Mouse (Mus musculus) mesoderm, embryonic 11.5 days (tissue): ENCODE measurements at regions not wholly inside any gene's neighbourhood (a gene's known extent, or its start where the extent isn't known, plus 50 kb on each side); places are given as distances from the start of the nearest gene placed in this dataset.

Source experiments
- DNase-seq: peaks from one replicate; pipeline ENCODE4 v3.0.0-alpha.2; 2012; ENCODE audit warnings: low read depth, low spot score

GRCm38 (mm10) chr3:131056893-131057660, 53.2 kb upstream of the Lef1 start:
- no peak for DNase-seq

DNA sequence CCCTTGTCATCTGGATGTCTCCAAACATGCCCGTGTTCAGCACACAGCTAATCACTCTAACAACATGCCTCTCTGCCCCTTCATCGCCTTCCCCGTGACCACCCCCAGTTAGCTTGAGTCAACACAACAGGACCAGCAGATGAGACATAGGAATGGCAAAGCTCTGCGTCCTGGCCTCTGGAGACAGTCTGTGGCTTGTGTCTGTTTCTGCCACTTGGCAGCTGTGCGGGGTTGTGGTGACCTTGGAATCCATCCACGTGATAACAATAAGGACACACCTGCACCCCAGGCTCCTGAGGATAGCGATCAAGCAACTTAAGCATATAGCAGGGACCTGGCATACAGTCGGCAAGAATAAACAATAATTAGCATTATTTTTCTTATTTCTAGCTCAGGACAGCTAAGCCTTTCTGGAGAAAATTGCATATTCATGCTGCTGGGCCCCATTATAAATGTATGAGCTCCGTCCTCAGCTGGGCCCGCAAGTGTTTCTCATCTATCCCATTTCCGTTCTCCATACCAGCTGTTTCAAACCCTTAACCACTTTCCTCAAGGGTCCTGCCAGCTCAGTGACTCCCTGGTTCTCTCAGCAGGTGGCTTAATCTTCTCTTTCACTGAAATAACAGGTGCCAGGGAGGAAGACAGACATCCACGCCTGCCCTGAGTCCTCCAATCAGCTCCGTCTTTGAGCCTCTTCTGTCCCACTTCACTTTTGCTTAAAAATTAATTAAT, 55.9 kb upstream of the Lef1 start:
- DNase-seq, result peak; percentile 7

GRCm38 (mm10) chr3:131047716-131048115, 62.6 kb upstream of the Lef1 start:
- no peak for DNase-seq

DNA sequence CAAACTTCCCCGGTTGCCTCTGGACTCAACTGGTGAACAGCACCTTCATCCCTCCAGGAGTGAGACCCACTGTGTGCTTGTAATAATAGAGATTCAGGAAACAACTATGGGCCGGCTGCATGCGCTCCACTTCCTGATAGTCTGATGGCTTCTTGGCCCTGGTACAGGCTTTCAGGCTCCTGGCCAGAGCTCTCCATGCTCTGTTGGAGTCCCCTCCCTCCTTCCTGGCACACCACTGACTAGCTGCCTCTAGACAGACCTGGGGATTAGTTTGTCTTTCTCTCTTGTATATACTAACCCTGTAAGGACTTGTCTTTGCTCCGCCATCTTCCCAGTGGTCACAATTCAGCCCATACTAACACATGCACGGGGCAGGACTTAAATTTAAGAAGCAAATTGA, 63.9 kb upstream of the Lef1 start:
- DNase-seq, result no peak

DNA sequence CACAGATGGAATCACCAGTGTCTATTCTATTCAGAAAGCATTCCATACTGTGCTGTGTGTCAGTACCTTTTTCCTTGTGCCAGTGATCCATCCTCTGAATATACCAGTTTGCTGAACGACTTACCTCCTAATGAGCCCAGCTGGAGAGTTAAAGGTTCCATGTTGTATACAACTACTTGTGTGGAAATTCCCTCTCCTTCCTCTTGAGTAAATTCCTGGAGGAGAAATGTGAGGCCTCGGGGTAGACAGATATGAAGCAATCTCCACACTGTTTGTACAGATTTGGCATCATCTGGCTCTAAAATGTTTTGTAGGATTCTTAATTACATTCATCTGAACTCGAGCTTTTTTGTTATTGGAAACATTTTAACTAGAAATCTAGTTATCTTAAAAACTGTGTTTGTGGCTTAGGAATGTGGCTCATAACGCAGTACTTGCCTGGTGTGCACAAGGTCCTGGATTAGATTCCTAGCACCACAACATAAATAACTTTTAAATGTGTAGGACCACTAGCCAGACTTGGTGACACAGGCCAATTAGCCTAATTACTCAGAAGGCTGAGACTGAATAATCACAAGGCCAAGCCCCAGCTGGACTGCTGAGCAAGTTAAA, 70.0 kb upstream of the Lef1 start:
- DNase-seq, result no peak

- no peak for DNase-seq
Measured at GRCm38 (mm10) chr3:131037095-131037494, 73.2 kb upstream of the Lef1 start.

GRCm38 (mm10) chr3:131034774-131035173, 75.5 kb upstream of the Lef1 start:
- DNase-seq, result peak; percentile 30

GRCm38 (mm10) chr3:131026336-131026735, 83.9 kb upstream of the Lef1 start:
- no peak for DNase-seq

DNA sequence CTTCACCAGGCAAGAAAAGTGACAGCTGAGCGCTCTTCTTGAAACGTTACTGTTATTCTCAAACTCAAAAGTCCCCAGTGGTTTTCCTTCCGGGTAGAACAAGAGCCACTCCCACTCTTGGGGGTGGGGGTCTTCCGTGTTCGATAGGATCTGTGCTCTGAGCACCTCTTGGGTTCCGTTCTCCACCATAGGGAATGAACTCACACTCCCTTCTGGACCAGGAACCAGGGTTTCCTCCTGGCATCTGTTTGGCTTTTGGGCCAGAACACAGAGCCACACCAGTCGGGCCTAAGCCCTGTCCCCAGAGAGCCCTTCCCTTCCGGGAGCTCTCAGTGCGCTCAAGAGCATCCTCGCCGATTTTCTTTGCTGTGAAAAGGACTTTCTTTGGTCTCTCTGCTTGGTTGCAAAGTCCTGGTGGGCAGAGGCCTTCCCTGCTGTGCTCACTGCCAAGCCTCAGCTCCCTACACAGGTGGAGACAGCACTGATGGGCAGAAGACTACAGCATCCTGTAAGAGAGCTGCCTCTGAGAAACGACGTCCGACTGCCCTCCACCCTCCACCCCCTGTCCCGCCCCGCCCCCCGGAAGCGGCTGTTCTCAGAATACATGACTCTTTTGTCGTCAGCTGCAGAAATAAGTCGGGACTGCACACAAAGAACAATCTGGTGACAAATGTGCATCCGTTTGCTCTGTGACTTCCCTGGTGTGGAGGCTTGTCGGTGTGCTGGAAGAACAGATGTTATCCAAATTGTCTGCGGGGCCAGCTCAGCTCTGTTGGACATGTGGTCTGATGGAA, 90.9 kb upstream of the Lef1 start:
- DNase-seq, result peak; percentile 57

DNA sequence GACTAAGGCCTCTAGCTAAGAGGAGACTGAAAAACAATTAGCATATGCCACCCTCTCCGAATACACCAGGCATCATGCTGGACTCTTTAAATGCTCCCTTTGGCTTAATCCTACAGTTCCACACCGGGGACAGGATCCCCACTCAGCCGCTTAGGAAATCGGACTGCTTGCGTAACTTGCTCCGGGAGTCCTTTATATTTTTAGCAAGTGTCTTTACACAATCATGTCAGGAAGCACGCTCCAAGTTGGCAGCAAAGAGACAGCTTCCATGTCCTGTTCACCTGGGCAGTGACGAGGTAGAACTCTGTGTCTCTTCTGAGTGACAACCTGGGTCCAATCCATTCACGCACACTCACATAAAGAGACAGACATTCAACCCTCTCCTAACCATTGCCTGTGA, 92.4 kb upstream of the Lef1 start:
- no peak for DNase-seq

DNA sequence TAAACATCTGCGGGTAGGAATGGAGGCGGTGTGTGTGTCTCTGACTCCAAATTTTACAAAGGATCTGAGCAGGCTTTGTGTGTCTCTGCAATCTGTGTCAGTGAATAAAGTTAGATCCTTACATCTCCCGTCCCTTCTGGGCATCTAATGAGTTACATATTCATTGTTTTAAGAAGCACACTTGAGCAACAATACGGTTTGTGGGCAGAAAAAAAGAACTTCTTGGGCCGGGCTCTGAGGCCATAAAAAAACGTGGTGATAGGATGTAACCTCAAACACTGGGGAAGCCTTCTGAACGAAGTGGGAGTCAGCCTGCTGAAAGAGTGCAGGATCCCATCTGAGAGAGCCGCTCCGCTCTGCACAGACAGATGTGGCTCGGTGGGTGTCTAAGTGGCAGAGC, 94.2 kb upstream of the Lef1 start:
- DNase-seq, result no peak

GRCm38 (mm10) chr3:131014092-131014716, 96.1 kb upstream of the Lef1 start:
- no peak for DNase-seq

DNA sequence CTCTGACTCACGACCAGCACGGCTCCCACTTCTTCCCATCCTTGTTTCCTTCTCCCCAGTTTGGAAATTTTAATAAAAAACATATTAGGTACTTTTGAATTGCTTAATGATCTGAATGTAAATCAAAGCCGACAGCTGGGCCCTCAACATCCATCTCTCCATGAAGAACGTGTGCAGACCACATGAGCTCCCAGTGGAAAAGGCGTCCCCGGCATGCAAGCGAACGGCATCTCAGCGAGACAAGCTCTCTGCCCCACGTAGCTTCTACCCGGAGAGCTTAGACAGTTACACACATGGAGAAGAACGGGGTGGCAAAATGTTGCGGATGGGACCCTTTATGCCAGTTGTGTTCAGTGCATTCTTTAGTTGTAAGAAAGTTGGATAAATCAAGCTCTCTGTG, 109.6 kb upstream of the Lef1 start:
- no peak for DNase-seq

DNA sequence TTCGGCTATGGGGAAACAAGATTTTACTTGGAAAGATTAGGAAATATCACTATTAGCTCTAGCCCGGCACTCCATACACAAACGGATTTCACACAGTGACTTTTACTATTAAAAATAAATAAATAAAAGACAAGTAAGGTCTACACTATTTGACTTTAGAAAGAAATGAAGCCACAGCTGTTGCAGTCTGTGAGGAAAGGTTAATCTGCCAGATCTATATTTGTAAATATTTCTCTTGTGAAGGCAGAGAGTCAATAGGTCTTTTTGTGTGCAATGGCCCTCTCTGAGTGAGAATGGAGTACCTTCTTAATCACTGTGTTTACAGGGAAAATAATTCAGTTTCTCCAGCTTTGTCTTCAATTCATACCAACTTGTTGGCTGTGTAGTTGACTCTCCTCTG, 110.0 kb upstream of the Lef1 start:
- no peak for DNase-seq

DNA sequence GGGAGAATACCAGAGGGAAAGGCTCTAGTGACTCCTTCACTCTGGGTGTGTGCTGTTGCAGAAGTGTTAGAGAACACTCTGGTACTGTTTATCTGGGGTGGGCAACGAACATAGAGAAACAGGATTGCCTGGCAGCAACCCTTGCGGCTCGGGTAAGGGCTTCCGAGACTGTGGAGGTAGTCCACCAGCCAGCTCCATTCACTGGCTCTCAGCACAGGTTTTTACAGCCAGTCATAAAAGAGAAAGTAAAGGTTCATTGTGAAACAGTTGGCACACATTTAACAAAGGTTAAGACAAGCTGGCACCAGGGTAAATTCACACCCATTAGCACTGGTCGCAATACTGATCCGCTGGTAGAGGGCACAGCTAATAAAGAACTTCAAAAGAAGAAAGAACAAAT, 110.5 kb upstream of the Lef1 start:
- no peak for DNase-seq

- no peak for DNase-seq
Measured at GRCm38 (mm10) chr3:130998433-130998832, 111.8 kb upstream of the Lef1 start.

DNA sequence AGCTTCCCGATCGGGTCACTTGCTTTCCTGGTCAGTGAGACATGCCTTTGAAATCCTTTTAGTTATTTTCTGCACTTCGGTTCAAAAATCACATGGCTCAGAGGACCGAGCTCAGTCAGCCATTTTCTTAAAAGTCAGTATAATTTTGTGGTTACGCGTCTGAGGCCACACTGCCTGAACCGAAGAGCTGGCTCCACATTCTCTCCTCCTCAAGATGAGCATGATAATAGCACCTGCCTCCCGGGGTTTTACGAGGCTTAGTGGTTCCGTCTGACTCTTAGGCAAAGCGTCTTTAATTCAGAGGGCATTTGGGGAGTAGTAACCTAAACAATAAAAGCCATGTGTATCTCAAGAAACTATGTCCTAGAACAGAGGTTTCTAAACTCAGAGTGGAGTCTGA, 113.5 kb upstream of the Lef1 start:
- no peak for DNase-seq

GRCm38 (mm10) chr3:130991971-130992370, 118.3 kb upstream of the Lef1 start:
- DNase-seq, result no peak

DNA sequence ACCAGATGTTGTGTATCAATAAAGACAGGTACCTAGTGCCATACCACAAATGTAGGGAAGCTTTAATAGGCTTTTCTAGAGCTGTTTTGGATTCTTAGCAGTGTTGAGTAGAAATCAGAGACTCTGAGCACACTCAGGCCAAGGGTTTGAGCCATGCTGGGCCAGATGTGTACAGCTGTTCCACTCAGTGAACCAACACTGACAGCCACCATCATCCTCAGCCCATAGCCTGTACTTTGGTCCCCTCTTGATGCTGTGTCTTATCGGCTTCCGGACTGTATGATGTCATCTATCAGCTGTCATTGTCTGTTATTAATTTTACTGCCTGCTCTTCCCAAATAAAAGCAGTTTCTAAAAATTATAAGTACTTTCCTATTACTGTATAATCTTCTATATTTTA, 123.6 kb upstream of the Lef1 start:
- no peak for DNase-seq

DNA sequence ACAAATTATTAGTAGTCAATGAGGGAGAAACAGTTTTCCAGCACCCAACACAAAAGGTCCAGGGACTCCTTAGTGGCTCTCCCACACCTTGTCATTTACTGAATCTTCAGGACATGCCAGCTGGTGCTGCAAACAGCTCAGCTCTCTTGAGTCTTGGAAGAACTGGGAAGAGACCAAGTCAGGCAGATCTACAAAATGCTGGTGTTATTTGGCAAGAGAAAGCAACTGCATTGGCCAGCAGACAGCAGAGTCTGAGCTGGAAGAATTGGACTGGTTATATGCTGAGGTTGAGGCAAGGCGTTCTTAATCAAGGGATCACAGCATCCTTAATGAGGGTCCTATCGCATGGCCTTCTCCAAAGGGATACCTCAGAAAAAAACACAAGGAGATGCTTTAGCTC, 124.2 kb upstream of the Lef1 start:
- no peak for DNase-seq

DNA sequence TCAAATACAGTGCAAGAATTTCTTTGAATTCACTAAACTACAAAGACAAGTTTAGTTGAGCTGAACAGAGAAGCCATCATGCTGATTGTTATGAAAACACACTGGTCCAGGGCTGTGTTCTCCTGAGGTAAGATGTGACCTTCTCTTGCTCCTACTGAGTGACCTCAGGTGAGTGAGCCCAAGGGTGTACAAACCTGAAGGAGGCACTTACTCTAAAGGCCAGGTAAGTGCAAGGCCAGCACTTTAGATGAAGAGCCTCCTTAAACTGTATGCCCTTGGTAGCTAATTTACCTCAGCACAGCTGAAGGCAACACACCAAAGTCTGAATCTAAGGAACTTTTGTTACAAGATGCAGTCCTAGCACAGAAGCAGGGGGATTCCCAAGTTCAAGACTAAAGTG, 128.7 kb upstream of the Lef1 start:
- no peak for DNase-seq
